Mouse (Mus musculus) G1E (cell line): ENCODE results near the gene Chst15.

Source experiments
- CTCF ChIP-seq: IDR thresholded peaks from 2 replicates; pipeline ENCODE4 v1.5.1; 2012; ENCODE audit warnings: low read depth, low read length, inconsistent platforms, mixed read lengths
- GATA1 ChIP-seq: IDR thresholded peaks from 2 replicates; pipeline ENCODE4 v1.6.1; 2012; ENCODE audit warnings: borderline replicate concordance, low read length, inconsistent platforms, mixed read lengths
- POLR2AphosphoS5 ChIP-seq: IDR thresholded peaks from 2 replicates; pipeline ENCODE4 v1.6.1; 2012; ENCODE audit warnings: low read depth, low read length, inconsistent platforms; ENCODE audit not compliant: insufficient replicate concordance
- TAL1 ChIP-seq: conservative IDR thresholded peaks from 2 replicates; pipeline ENCODE4 v1.6.1; 2012; ENCODE audit warnings: low read depth, low read length, inconsistent platforms, mixed read lengths

GRCm38 (mm10) chr7:132245730-132246129 is 71.3 kb downstream of the Chst15 start:
- no peak for TF ChIP-seq POLR2AphosphoS5
- TF ChIP-seq CTCF: no peak
- TF ChIP-seq GATA1: no peak
- TF ChIP-seq TAL1: no peak
